Mouse (Mus musculus) myocyte (in vitro differentiated cells): ENCODE measurements around the gene Bdh1. TPM values are rescaled to one million over a fixed set of nuclear protein-coding genes. Genes with fewer than 3 reads are reported as not detected.
"Not testable (repeated sequence)": the region's sequence is repeated elsewhere in the genome, so short reads cannot be mapped to it uniquely, and the experiment has no call there.

Experiments
- H3K27me3 ChIP-seq: one replicate; pipeline ENCODE4 v1.6.1; 2011; ENCODE audit not compliant: control insufficient read depth, insufficient read depth, insufficient read length
- H3K36me3 ChIP-seq: one replicate; pipeline ENCODE4 v1.6.1; 2011; ENCODE audit not compliant: control insufficient read depth, insufficient read depth
- H3K4me2 ChIP-seq: one replicate; pipeline ENCODE4 v1.6.1; 2011; ENCODE audit warnings: low read depth, control low read depth
- H3K4me3 ChIP-seq: one replicate; pipeline ENCODE4 v1.5.1; 2011; ENCODE audit warnings: mild to moderate bottlenecking, control low read depth, moderate library complexity
- H3K79me2 ChIP-seq: one replicate; pipeline ENCODE4 v1.6.1; 2011; ENCODE audit not compliant: control insufficient read depth, insufficient read depth
- H3ac ChIP-seq: one replicate; pipeline ENCODE4 v1.6.1; 2011; ENCODE audit not compliant: control insufficient read depth, insufficient read length
- CEBPB ChIP-seq: IDR thresholded peaks from 2 replicates; pipeline ENCODE4 v1.6.1; 2011; ENCODE audit warnings: mild to moderate bottlenecking, moderate library complexity; ENCODE audit not compliant: poor library complexity, insufficient read depth, severe bottlenecking
- E2F4 ChIP-seq: IDR thresholded peaks from one replicate; pipeline ENCODE4 v1.6.1; 2011; ENCODE audit warnings: mild to moderate bottlenecking, control low read depth, moderate library complexity; ENCODE audit not compliant: insufficient read depth
- MAX ChIP-seq: IDR thresholded peaks from one replicate; pipeline ENCODE4 v1.6.1; 2011; ENCODE audit warnings: low read depth, mild to moderate bottlenecking, control low read depth
- MYOD1 ChIP-seq, 3 experiments: IDR thresholded peaks; one replicate each; pipeline ENCODE4 v1.6.1; 2011; ENCODE audit warnings: control low read depth in 2 of 3, low read depth in 2 of 3, mild to moderate bottlenecking in 2 of 3, moderate library complexity in 1 of 3; ENCODE audit not compliant: insufficient read length in 2 of 3, control insufficient read depth in 1 of 3
- MYOG ChIP-seq, 3 experiments: IDR thresholded peaks; one replicate each; pipeline ENCODE4 v1.6.1; 2011; ENCODE audit warnings: control low read depth in 2 of 3, low read depth in 2 of 3, mild to moderate bottlenecking in 2 of 3; ENCODE audit not compliant: insufficient read length in 2 of 3, control insufficient read depth in 1 of 3, insufficient read depth in 1 of 3
- POLR2A ChIP-seq: IDR thresholded peaks from one replicate; pipeline ENCODE4 v1.6.1; 2011; ENCODE audit warnings: low read depth, mild to moderate bottlenecking, control low read depth, moderate library complexity; ENCODE audit not compliant: insufficient read length
- POLR2AphosphoS2 ChIP-seq: IDR thresholded peaks from one replicate; pipeline ENCODE4 v1.6.1; 2011; ENCODE audit warnings: low read depth, control low read depth; ENCODE audit not compliant: insufficient read length
- REST ChIP-seq: IDR thresholded peaks from one replicate; pipeline ENCODE4 v1.6.1; 2011; ENCODE audit warnings: mild to moderate bottlenecking, control low read depth, moderate library complexity; ENCODE audit not compliant: insufficient read depth, insufficient read length
- SRF ChIP-seq: IDR thresholded peaks from one replicate; pipeline ENCODE4 v1.6.1; 2011; ENCODE audit warnings: low read depth; ENCODE audit not compliant: control insufficient read depth, insufficient read length
- TCF12 ChIP-seq: IDR thresholded peaks from one replicate; pipeline ENCODE4 v1.6.1; 2011; ENCODE audit warnings: mild to moderate bottlenecking, control low read depth; ENCODE audit not compliant: poor library complexity, insufficient read depth, severe bottlenecking
- TCF3 ChIP-seq: IDR thresholded peaks from one replicate; pipeline ENCODE4 v1.6.1; 2011; ENCODE audit warnings: low read depth, control low read depth; ENCODE audit not compliant: insufficient read length
- USF1 ChIP-seq: IDR thresholded peaks from one replicate; pipeline ENCODE4 v1.6.1; 2011; ENCODE audit warnings: low read depth, mild to moderate bottlenecking, control low read depth, moderate library complexity
- polyA plus RNA-seq: library from polyadenylated mRNA; unstranded; fragments of >200 nt; fragmentation: generic; extraction: Trizol; gene quantifications from one replicate; pipeline ENCODE4 v1.2.1, GENCODE M21; 2012; ENCODE audit warnings: missing spikeins

Gene Bdh1
- 0.11 TPM for polyA plus RNA-seq

GRCm38 (mm10) chr16:31422000-31422399 lies at the start of gene Bdh1:
Gene Bdh1 (plus strand): TSS chr16:31422280.
- no peaks in the 10 kb centered on the region for H3K79me2 ChIP-seq
- no peak for TF ChIP-seq MYOG (IDR thresholded peaks at IDR 0.05; ENCODE audit: control insufficient read depth in 1 of 3, insufficient read depth in 1 of 3, insufficient read length in 2 of 3, low read depth in 2 of 3)
- no peak for TF ChIP-seq TCF3

GRCm38 (mm10) chr16:31372316-31372715 lies 49.8 kb upstream of the Bdh1 start:
- not testable (repeated sequence) for H3K27me3 ChIP-seq, H3K4me3 ChIP-seq, H3K4me2 ChIP-seq, H3ac ChIP-seq, H3K79me2 ChIP-seq, H3K36me3 ChIP-seq

More at GRCm38 (mm10) chr16:31422000-31422399, at the start of gene Bdh1:
- peaks cover 20% of the 10 kb centered on the region for H3K27me3 ChIP-seq
- H3K36me3 ChIP-seq, result no peaks in the 10 kb centered on the region
- no peak within 1 kb of the TSS for H3K4me2 ChIP-seq
- no peak within 1 kb of the TSS for H3K4me3 ChIP-seq
- no peak within 1 kb of the TSS for H3ac ChIP-seq

GRCm38 (mm10) chr16:31375877-31376582 lies 46.0 kb upstream of the Bdh1 start:
- not testable (repeated sequence) for H3K4me2 ChIP-seq, H3ac ChIP-seq, H3K27me3 ChIP-seq, H3K36me3 ChIP-seq, H3K4me3 ChIP-seq, H3K79me2 ChIP-seq

GRCm38 (mm10) chr16:31388269-31388668 lies 33.8 kb upstream of the Bdh1 start:
- not testable (repeated sequence) for H3K4me2 ChIP-seq, H3K79me2 ChIP-seq, H3K36me3 ChIP-seq, H3K27me3 ChIP-seq, H3ac ChIP-seq, H3K4me3 ChIP-seq

- Histone ChIP-seq H3K4me3 (no peak overlapping the region), H3ac (no peak overlapping the region), H3K79me2 (no peaks in the 10 kb centered on the region), H3K27me3 (no peaks in the 10 kb centered on the region), H3K36me3 (no peaks in the 10 kb centered on the region), H3K4me2 (no peak overlapping the region)
- TF ChIP-seq MYOG (IDR thresholded peaks at IDR 0.05; ENCODE audit: control insufficient read depth in 1 of 3, insufficient read depth in 1 of 3, insufficient read length in 2 of 3, low read depth in 2 of 3), result no peak
- TF ChIP-seq E2F4, result no peak
- TF ChIP-seq MYOD1 (IDR thresholded peaks at IDR 0.05; ENCODE audit: control insufficient read depth in 1 of 3, insufficient read length in 2 of 3, low read depth in 2 of 3), result no peak
- no peak for TF ChIP-seq SRF
- TF ChIP-seq USF1, result no peak
- no peak for TF ChIP-seq POLR2AphosphoS2
- no peak for TF ChIP-seq POLR2A
- TF ChIP-seq TCF3, result no peak
Observed at GRCm38 (mm10) chr16:31399231-31399630, 22.8 kb upstream of the Bdh1 start.

GRCm38 (mm10) chr16:31400908-31401692 lies 21.0 kb upstream of the Bdh1 start:
- Histone ChIP-seq H3ac (no peak overlapping the region), H3K4me3 (no peak overlapping the region), H3K79me2 (no peaks in the 10 kb centered on the region), H3K36me3 (no peaks in the 10 kb centered on the region), H3K4me2 (no peak overlapping the region), H3K27me3 (no peaks in the 10 kb centered on the region)
- TF ChIP-seq POLR2A (no peak), POLR2AphosphoS2 (no peak), USF1 (no peak), REST (no peak), TCF12 (no peak), TCF3 (no peak), E2F4 (no peak), CEBPB (no peak), MYOG (IDR thresholded peaks at IDR 0.05; ENCODE audit: control insufficient read depth in 1 of 3, insufficient read depth in 1 of 3, insufficient read length in 2 of 3, low read depth in 2 of 3) (no peak), MAX (no peak), SRF (no peak), MYOD1 (IDR thresholded peaks at IDR 0.05; ENCODE audit: control insufficient read depth in 1 of 3, insufficient read length in 2 of 3, low read depth in 2 of 3) (no peak)
